Mouse (Mus musculus) heart, embryonic 16.5 days (tissue): Measurements from ENCODE around the gene 1810009A15Rik. TPM values are rescaled to one million over a fixed set of nuclear protein-coding genes. Genes with fewer than 3 reads are reported as not detected.
A peak's percentile ranks its signal among the peaks of the same experiment; 100 is the strongest.

Experiments used
- ATAC-seq: fragments of 200-750 bp; cut with Nextera tagmentation; replicated peaks from 2 replicates; pipeline ENCODE4 v1.8.0; 2017; ENCODE audit warnings: moderate number of reproducible peaks; ENCODE audit not compliant: insufficient read depth, low FRiP score; ENCODE audit errors: extremely low read depth
- H3K27ac ChIP-seq: fragments of 300-500 bp; sonication (generic); 2 replicates; pipeline ENCODE4 v1.5.1; 2014; ENCODE audit warnings: mild to moderate bottlenecking, low read length, control low read depth, moderate library complexity
- H3K27me3 ChIP-seq: fragments of 300-500 bp; sonication (generic); 2 replicates; pipeline ENCODE4 v1.6.1; 2014; ENCODE audit warnings: low read length, mixed read lengths; ENCODE audit not compliant: control insufficient read depth, insufficient read depth
- H3K36me3 ChIP-seq: fragments of 300-500 bp; sonication (generic); 2 replicates; pipeline ENCODE4 v1.6.1; 2014; ENCODE audit not compliant: control insufficient read depth, insufficient read depth
- H3K4me1 ChIP-seq: fragments of 300-500 bp; sonication (generic); 2 replicates; pipeline ENCODE4 v1.6.1; 2014; ENCODE audit warnings: low read length, mixed read lengths; ENCODE audit not compliant: control insufficient read depth, insufficient read depth
- H3K4me2 ChIP-seq: fragments of 300-500 bp; sonication (generic); 2 replicates; pipeline ENCODE4 v1.6.1; 2014; ENCODE audit warnings: low read depth, mild to moderate bottlenecking, control low read depth, low read length
- H3K4me3 ChIP-seq: fragments of 300-500 bp; sonication (generic); 2 replicates; pipeline ENCODE4 v1.5.1; 2014; ENCODE audit warnings: mild to moderate bottlenecking, control low read depth, low read length
- H3K9ac ChIP-seq: fragments of 300-500 bp; sonication (generic); 2 replicates; pipeline ENCODE4 v1.6.1; 2014; ENCODE audit warnings: low read length, control low read depth
- H3K9me3 ChIP-seq: fragments of 300-500 bp; sonication (generic); replicated peaks from 2 replicates; pipeline ENCODE4 v1.6.1; 2016; ENCODE audit warnings: low read length; ENCODE audit not compliant: control insufficient read depth
- WGBS: fragments of 180-500 bp; shearing (Covaris S2); extraction: QIAGEN DNeasy Blood & Tissue Kit; methylation state at CpG from one replicate; pipeline ENCODE4 v1.1.7; 2014; 5-methylcytosine and 5-hydroxymethylcytosine counted together
- polyA plus RNA-seq: library from polyadenylated mRNA; unstranded; fragments of >200 nt; fragmentation: Nextera tagmentation; extraction: Ambion mirVana; gene quantifications from 2 replicates; pipeline ENCODE4 v1.2.1, GENCODE M21; 2015

The 1810009A15Rik gene
- polyA plus RNA-seq, 1 experiment from 2014 or later, result 54.5 TPM

DNA sequence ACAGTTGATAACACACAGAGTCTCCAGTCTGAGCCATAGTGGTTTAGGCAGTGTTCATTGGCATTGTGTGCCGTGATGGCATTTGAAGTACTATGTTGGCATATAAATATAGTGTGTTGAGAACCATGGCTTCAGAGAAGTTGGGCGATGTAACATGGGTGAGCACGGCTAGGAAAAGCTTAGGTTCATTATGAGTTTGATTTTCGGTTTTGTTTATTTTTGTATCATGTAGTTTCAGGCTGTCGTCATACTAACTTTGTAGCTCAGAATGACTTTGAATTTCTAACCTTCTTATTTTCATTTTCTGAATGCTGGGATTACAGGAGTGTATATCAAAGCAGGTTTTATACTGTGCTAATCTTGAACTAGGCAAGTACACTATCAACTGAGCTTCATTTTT is 14.8 kb downstream of the 1810009A15Rik start:
- Histone ChIP-seq H3K4me2 (no peak overlapping the region), H3K9me3 (no peaks in the 10 kb centered on the region), H3K4me3 (no peak overlapping the region), H3K4me1 (peaks cover 10% of the 10 kb centered on the region), H3K27me3 (no peaks in the 10 kb centered on the region), H3K27ac (no peak overlapping the region), H3K9ac (no peak overlapping the region), H3K36me3 (peaks cover 53% of the 10 kb centered on the region)
- WGBS, result 92% methylated on average over 5 of the region's 5 CpGs
- ATAC-seq, result no peak

DNA sequence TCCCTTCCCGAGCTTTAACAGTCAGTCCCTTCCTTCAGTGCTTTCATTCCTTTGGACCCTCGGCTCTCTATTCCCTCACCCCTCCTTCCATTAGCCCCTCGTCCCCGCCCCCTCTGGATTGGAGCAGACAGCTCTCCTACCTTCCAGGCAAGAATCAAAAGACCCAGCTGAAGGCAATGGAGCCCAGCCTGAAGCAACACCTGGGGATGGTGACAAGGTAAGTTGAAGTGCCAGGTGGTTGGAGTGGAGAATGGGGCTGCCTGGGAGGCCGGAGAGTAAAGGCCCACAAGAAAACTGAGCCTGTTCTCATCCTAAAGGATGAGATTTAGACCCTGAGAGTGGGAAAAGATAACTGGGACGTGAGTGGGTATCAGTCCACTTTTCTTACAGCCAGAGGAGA is 19.9 kb downstream of the 1810009A15Rik start:
- no peak overlapping the region for H3K4me2 ChIP-seq
- no peaks in the 10 kb centered on the region for H3K27me3 ChIP-seq
- 88% methylated on average over 6 of the region's 6 CpGs for WGBS
- H3K9me3 ChIP-seq, result no peaks in the 10 kb centered on the region
- no peak overlapping the region for H3K9ac ChIP-seq
- no peaks in the 10 kb centered on the region for H3K4me1 ChIP-seq
- peaks cover 89% of the 10 kb centered on the region for H3K36me3 ChIP-seq
- H3K4me3 ChIP-seq, result no peak overlapping the region
- ATAC-seq, result no peak
- H3K27ac ChIP-seq, result no peak overlapping the region

DNA sequence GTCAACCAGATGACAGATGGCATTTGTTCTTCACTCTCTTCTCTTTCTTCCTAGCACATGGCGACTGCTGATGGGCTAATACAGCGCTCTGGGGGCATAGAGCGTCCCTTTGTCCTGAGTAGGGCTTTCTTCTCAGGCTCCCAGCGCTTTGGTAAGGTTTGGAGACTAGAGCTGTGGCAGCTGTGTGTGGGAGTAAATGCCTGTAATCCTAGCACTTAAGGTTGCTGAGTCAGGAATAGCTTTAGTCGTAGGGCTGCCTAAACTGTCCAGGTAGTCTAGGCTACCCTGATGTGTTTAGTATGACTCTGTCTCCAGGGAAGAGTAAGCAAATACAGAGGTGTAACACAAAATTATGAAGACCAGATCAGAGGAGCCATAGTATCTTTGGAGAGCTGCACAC is 23.2 kb downstream of the 1810009A15Rik start:
- Histone ChIP-seq H3K9ac (no peak overlapping the region), H3K4me3 (no peak overlapping the region), H3K27ac (no peak overlapping the region), H3K27me3 (no peaks in the 10 kb centered on the region), H3K9me3 (no peaks in the 10 kb centered on the region), H3K4me1 (no peaks in the 10 kb centered on the region), H3K4me2 (no peak overlapping the region), H3K36me3 (peaks cover 93% of the 10 kb centered on the region)
- WGBS, result 86% methylated on average over 5 of the region's 5 CpGs
- ATAC-seq, result no peak

DNA sequence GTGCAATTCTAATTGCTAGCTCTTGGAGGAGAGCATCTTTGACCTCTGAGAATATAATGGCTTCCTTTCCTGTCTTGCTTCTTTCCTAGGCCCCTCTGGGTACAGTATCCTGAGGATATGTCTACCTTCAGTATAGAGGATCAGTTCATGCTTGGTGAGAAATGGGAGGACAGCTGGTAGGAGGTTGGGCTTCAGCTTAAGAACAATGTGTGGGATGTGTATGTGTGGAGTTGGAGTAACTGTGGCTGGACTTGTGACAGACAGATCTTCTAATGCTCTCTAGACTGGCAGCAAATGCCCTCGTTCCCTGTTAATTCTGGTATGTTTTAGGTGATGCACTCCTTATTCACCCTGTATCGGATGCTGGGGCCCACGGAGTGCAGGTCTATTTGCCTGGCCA is 25.6 kb downstream of the 1810009A15Rik start:
- ATAC-seq, result no peak
- no peak overlapping the region for H3K4me2 ChIP-seq
- H3K27ac ChIP-seq, result no peak overlapping the region
- H3K9me3 ChIP-seq, result no peaks in the 10 kb centered on the region
- no peaks in the 10 kb centered on the region for H3K27me3 ChIP-seq
- no peaks in the 10 kb centered on the region for H3K4me1 ChIP-seq
- no peak overlapping the region for H3K9ac ChIP-seq
- 92% methylated on average over 3 of the region's 3 CpGs for WGBS
- H3K36me3 ChIP-seq, result peaks cover 73% of the 10 kb centered on the region
- no peak overlapping the region for H3K4me3 ChIP-seq

DNA sequence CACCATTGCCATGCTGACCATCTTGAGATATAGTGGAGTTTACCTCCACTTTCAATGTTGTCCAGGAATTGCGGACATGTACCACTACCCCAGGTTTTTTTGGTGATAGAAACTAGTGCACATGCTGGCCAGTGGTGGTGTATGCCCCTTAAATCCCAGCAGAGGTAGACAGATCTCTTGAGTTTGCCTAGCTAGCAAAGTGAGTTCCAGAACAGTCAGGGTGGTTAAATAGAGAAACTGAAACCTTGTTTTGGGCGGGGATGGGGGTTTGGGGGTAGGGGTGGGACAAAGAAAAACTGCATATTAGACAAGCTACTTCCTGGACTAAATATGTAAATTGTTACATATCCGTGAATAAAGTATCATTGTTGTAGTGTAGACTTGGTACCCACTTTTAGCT is 30.3 kb downstream of the 1810009A15Rik start:
- H3K27ac ChIP-seq, result no peak overlapping the region
- peaks cover 12% of the 10 kb centered on the region for H3K4me1 ChIP-seq
- peaks cover 27% of the 10 kb centered on the region for H3K36me3 ChIP-seq
- WGBS, result 92% methylated on average over 3 of the region's 3 CpGs
- no peaks in the 10 kb centered on the region for H3K9me3 ChIP-seq
- no peak overlapping the region for H3K9ac ChIP-seq
- H3K27me3 ChIP-seq, result no peaks in the 10 kb centered on the region
- no peak for ATAC-seq
- no peak overlapping the region for H3K4me3 ChIP-seq
- no peak overlapping the region for H3K4me2 ChIP-seq

DNA sequence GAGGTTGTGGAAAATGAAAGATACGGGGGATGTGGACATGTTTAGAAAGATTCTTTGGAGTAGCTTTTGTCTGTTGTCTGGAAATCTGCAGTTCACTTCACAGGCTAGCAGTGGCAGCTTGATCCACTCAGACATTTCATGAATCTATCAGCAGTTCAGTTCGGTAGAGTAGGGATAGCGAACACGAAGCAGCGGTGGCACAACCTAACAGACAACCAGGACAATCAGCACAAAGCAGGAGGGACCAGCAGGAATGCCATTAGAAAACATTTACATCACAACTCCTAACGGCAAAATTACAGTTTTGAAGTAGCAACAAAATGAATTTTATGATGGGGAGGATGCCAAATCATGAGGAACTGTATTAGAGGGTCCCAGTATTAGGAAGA is 31.0 kb downstream of the 1810009A15Rik start:
- Histone ChIP-seq H3K27ac (peak overlapping the region; percentile 89), H3K4me1 (peaks cover 12% of the 10 kb centered on the region), H3K4me3 (peak overlapping the region; percentile 83), H3K27me3 (no peaks in the 10 kb centered on the region), H3K9me3 (no peaks in the 10 kb centered on the region), H3K9ac (peak overlapping the region; percentile 87), H3K36me3 (peaks cover 21% of the 10 kb centered on the region), H3K4me2 (peak overlapping the region; percentile 72)
- WGBS, result 55% methylated on average over 6 of the region's 6 CpGs
- ATAC-seq, result no peak

GRCm38 (mm10) chr19:8920073-8920736 is 31.6 kb downstream of the 1810009A15Rik start, which contains the start of gene B3gat3:
B3gat3 (plus strand) TSS chr19:8920374.
- Histone ChIP-seq H3K9me3 (no peaks in the 10 kb centered on the region), H3K27me3 (no peaks in the 10 kb centered on the region), H3K4me1 (peaks cover 12% of the 10 kb centered on the region), H3K4me2 (peak within 1 kb of the TSS; percentile 72), H3K9ac (peak within 1 kb of the TSS; percentile 87), H3K4me3 (peak within 1 kb of the TSS; percentile 83), H3K27ac (peak within 1 kb of the TSS; percentile 89), H3K36me3 (peaks cover 15% of the 10 kb centered on the region)
- WGBS, result 2% methylated on average over 37 of the region's 50 CpGs
- peak; percentile 97 for ATAC-seq

DNA sequence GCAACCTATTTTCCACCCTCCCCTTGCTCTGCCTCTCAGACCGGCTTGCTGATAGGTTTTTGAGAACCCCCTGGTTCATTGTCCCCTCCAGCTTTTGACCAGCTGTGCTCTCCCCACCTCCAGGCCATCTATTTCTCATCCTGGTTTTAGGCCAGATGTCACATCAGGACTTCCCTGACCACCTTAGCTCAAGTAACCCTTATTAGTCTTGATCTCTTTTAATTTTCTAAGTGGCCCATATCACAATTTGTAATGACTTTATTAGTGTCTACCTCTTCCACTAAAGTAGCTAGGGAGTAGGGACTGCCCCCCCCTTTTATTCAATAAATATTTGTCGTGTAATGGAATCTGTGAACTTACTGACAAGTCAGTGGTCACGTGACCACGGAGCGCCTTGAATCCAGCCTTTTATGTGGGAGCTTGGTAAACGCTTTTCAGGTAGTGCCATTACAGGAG is 32.2 kb downstream of the 1810009A15Rik start:
- Histone ChIP-seq H3K9ac (peak overlapping the region; percentile 87), H3K4me2 (peak overlapping the region; percentile 72), H3K36me3 (peaks cover 12% of the 10 kb centered on the region), H3K27me3 (no peaks in the 10 kb centered on the region), H3K4me1 (peaks cover 12% of the 10 kb centered on the region), H3K4me3 (peak overlapping the region; percentile 83), H3K9me3 (no peaks in the 10 kb centered on the region), H3K27ac (peak overlapping the region; percentile 89)
- no peak for ATAC-seq
- 1% methylated on average over 6 of the region's 6 CpGs for WGBS

- no peak for ATAC-seq
- H3K9ac ChIP-seq, result no peak overlapping the region
- 65% methylated on average over 9 of the region's 9 CpGs for WGBS
- H3K27ac ChIP-seq, result no peak overlapping the region
- H3K4me2 ChIP-seq, result no peak overlapping the region
- peaks cover 9% of the 10 kb centered on the region; the same call in 1 of the 2 replicates for H3K36me3 ChIP-seq
- no peaks in the 10 kb centered on the region for H3K9me3 ChIP-seq
- H3K4me1 ChIP-seq, result peaks cover 12% of the 10 kb centered on the region
- no peaks in the 10 kb centered on the region for H3K27me3 ChIP-seq
- no peak overlapping the region for H3K4me3 ChIP-seq
Measured at GRCm38 (mm10) chr19:8921741-8922140, 33.1 kb downstream of the 1810009A15Rik start.
